Mouse (Mus musculus) limb, embryonic 13.5 days (tissue): Measurements from ENCODE around the gene Wdfy2. TPM values are rescaled to one million over a fixed set of nuclear protein-coding genes. Genes with fewer than 3 reads are reported as not detected.
"Not testable (repeated sequence)": the region's sequence is repeated elsewhere in the genome, so short reads cannot be mapped to it uniquely, and the experiment has no call there.

ENCODE experiments used
- ATAC-seq: fragments of 200-750 bp; cut with Nextera tagmentation; 2 replicates; pipeline ENCODE4 v1.8.0; 2017; ENCODE audit warnings: low read depth, moderate number of reproducible peaks, moderate TSS enrichment; ENCODE audit not compliant: low FRiP score
- H3K27ac ChIP-seq: fragments of 300-500 bp; sonication (generic); 2 replicates; pipeline ENCODE4 v1.5.1; 2015; ENCODE audit warnings: inconsistent platforms, mild to moderate bottlenecking, moderate library complexity
- H3K27me3 ChIP-seq: fragments of 300-500 bp; sonication (generic); 2 replicates; pipeline ENCODE4 v1.6.1; 2015; ENCODE audit warnings: mild to moderate bottlenecking, inconsistent platforms
- H3K36me3 ChIP-seq: fragments of 300-500 bp; sonication (generic); 2 replicates; pipeline ENCODE4 v1.6.1; 2015; ENCODE audit warnings: inconsistent platforms, mild to moderate bottlenecking, moderate library complexity
- H3K4me1 ChIP-seq: fragments of 300-500 bp; sonication (generic); 2 replicates; pipeline ENCODE4 v1.6.1; 2015; ENCODE audit warnings: inconsistent platforms
- H3K4me2 ChIP-seq: fragments of 300-500 bp; sonication (generic); replicated peaks from 2 replicates; pipeline ENCODE4 v1.6.1; 2015; ENCODE audit warnings: inconsistent platforms, mild to moderate bottlenecking, moderate library complexity
- H3K4me3 ChIP-seq: fragments of 300-500 bp; sonication (generic); 2 replicates; pipeline ENCODE4 v1.5.1; 2015; ENCODE audit warnings: moderate library complexity, mild to moderate bottlenecking, inconsistent platforms
- H3K9ac ChIP-seq: fragments of 300-500 bp; sonication (generic); 2 replicates; pipeline ENCODE4 v1.6.1; 2015; ENCODE audit warnings: mild to moderate bottlenecking, inconsistent platforms
- H3K9me3 ChIP-seq: fragments of 300-500 bp; sonication (generic); 2 replicates; pipeline ENCODE4 v1.6.1; 2016; ENCODE audit warnings: inconsistent platforms
- WGBS: fragments of 180-500 bp; shearing (Covaris S2); methylation state at CpG from one replicate; pipeline ENCODE4 v1.1.7; 2015; 5-methylcytosine and 5-hydroxymethylcytosine counted together
- polyA plus RNA-seq: library from polyadenylated mRNA; unstranded; fragments of >200 nt; fragmentation: Nextera tagmentation; extraction: Ambion mirVana; gene quantifications from 2 replicates; pipeline ENCODE4 v1.2.1, GENCODE M21; 2015

Gene Wdfy2
- polyA plus RNA-seq, 1 experiment from 2014 or later: 8.6 TPM

DNA sequence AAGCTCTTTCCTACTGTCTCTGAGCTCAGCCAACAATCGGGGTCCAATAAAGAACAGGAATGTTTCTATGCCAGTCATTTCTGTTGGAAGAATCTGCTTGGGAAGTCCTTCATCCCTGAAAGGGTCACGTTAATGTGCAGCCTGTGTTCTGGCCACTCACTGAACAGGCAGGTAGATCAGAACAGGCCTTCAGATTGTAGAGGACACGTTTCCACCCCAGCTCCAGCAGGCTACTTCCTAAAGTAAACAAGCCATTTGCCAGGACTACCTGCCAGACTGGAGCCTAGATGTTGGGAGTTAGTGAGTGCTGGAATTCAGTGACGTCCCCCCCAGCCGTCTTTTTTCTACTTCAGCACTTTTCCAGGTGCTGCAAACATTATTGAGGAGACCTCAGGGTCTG, 46.7 kb downstream of the Wdfy2 start:
- ATAC-seq: no peak
- no peaks in the 10 kb centered on the region for H3K27me3 ChIP-seq
- H3K4me1 ChIP-seq: peaks cover 30% of the 10 kb centered on the region
- H3K9ac ChIP-seq: no peak overlapping the region
- H3K9me3 ChIP-seq: no peaks in the 10 kb centered on the region
- H3K4me3 ChIP-seq: no peak overlapping the region
- no peak overlapping the region for H3K4me2 ChIP-seq
- no peaks in the 10 kb centered on the region for H3K36me3 ChIP-seq
- H3K27ac ChIP-seq: no peak overlapping the region
- WGBS: 33% methylated on average over 5 of the region's 5 CpGs

DNA sequence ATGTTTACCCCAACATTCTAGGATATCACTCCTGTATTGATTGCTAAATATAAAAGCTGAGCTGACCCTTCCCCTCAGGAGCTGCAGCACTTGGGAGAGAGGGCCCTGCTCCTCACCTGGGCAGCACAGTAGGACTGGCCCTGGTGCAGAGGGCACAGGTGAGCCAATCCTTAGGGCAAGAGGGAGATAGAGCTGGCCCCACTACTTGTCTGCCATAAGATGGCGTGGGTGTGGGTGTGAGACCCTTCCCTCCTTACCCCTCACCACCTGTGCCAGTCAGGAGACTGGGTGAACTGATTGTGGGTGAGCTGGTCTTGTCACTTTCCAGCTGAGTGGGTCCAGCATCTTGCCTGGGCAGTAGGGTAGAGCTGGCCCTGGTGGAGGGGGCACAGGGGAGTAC, 47.2 kb downstream of the Wdfy2 start:
- Histone ChIP-seq H3K27ac (no peak overlapping the region), H3K9me3 (no peaks in the 10 kb centered on the region), H3K4me1 (peaks cover 25% of the 10 kb centered on the region), H3K9ac (no peak overlapping the region), H3K36me3 (no peaks in the 10 kb centered on the region), H3K4me3 (no peak overlapping the region), H3K27me3 (no peaks in the 10 kb centered on the region), H3K4me2 (no peak overlapping the region)
- WGBS: 85% methylated on average over 1 of the region's 1 CpGs
- no peak for ATAC-seq

DNA sequence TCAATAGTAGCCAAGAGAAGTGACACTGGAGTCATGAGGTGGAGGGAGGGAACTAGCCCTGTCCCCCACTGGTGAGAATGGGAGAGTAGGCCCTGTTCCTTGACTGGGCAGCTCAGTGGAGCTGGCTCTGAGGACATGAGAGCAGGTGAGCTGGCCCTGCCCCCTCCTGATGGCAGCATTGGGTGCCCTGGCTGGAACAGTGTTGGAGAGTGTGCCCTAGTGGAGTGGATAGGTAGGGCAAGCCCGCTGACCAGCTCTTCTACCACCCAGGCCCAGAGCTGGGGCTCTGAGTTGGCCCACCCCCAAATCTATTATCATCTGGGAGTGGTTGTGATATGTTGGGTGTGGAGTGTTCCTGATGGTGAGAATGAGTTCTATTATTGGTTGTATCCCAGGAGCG, 47.7 kb downstream of the Wdfy2 start:
- Histone ChIP-seq H3K9ac (no peak overlapping the region), H3K27ac (no peak overlapping the region), H3K4me1 (peaks cover 20% of the 10 kb centered on the region), H3K4me3 (no peak overlapping the region), H3K36me3 (no peaks in the 10 kb centered on the region), H3K4me2 (no peak overlapping the region), H3K9me3 (no peaks in the 10 kb centered on the region), H3K27me3 (no peaks in the 10 kb centered on the region)
- 93% methylated on average over 2 of the region's 2 CpGs for WGBS
- no peak for ATAC-seq

DNA sequence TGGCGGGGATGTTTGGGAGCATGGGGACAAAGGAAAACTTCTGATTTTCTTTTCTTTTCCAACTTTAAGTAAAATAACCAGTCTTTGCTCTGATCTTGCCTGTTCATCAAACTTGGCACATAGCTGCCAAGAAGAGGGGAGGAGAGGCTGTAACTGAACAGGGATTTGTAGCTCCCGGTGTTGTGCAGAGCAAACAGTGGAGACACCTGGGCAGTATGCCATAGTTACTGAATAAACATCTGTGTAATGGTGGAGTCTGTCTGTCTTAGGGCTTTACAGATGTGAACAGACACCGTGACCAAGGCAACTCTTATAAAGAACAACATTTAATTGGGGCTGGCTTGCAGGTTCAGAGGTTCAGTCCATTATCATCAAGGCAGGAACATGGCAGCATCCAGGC, 53.9 kb downstream of the Wdfy2 start:
- Histone ChIP-seq H3K4me2 (no peak overlapping the region), H3K9ac (no peak overlapping the region), H3K27me3 (no peaks in the 10 kb centered on the region), H3K27ac (no peak overlapping the region), H3K4me1 (0 out of 2 replicates have a peak, but pooled peaks cover 5% of the 10 kb centered on the region), H3K4me3 (no peak overlapping the region), H3K36me3 (no peaks in the 10 kb centered on the region), H3K9me3 (no peaks in the 10 kb centered on the region)
- WGBS: 86% methylated on average over 3 of the region's 3 CpGs
- no peak for ATAC-seq

DNA sequence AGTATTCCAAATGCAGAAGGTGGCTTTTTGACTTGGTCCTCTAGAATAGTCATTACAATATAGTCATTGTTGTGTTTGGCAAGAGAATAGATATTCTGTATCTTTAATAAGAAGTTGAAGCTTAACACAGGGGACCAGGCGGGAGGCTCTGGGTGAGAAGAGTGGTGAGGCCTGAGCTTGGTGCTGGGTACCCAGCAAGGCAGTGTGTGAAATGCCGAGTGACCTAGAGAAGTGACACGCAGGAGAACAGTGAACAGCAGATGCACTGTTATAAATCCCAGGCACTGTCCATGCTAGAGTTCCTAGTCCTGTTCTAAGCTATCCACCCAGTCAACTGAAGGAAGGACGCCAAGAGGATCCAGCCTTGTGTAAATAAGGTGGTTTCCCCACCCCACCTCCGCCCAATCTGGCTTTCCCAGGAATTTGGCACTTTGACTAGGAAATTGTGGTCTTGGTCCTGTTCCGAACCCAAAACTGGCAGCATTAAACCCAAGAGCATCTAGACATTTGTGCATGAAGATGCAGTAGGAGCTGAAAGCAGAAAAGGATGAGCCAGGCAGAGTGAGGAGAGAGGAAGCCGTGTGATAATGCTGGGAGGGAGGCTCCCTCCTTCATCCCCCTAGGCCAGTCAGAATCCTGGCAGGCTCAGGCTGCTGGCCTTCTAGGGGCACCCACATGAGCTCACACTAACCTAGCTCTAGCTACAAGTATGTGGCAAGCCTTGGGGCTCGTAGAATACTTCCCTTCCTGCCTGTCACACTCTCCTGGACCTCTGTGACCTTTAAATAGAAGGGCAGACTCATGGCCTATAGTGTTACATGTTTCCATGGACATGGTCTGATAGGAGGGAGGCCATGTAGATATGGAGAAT, 55.5 kb downstream of the Wdfy2 start:
- Histone ChIP-seq H3K27me3 (no peaks in the 10 kb centered on the region), H3K27ac (no peak overlapping the region), H3K9me3 (no peaks in the 10 kb centered on the region), H3K4me2 (no peak overlapping the region), H3K4me1 (0 out of 2 replicates have a peak, but pooled peaks cover 5% of the 10 kb centered on the region), H3K36me3 (no peaks in the 10 kb centered on the region), H3K9ac (no peak overlapping the region), H3K4me3 (no peak overlapping the region)
- no peak for ATAC-seq
- 65% methylated on average over 8 of the region's 8 CpGs for WGBS

DNA sequence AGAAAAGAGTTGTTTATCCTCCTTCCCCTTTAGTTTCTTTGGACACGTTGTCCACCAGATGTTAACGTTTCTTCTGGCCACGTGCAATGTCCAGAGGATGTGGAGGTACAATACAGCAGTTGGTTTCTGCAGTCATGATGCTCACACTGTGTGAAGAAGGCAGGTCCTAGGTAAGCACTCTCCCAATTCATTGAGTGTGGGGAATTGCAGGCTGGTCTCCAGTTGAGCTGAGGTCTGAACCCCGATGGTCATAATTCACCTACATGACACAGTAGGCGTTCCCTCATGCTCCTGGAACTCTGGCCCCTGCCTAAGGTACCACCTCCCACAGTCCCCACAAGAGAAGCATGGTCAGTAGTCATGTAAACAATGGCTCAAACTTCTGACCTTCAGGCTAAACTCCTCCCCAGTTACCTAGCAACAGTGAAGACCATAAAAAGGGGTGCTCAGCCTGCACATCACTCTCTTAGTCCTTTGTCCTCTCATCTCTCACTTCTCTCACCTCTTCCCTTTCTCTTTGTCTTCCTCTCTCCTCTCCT, 56.2 kb downstream of the Wdfy2 start:
- not testable (repeated sequence) for H3K36me3 ChIP-seq, H3K9me3 ChIP-seq, H3K27ac ChIP-seq, H3K9ac ChIP-seq, H3K27me3 ChIP-seq, H3K4me3 ChIP-seq, ATAC-seq, H3K4me2 ChIP-seq, H3K4me1 ChIP-seq
- 53% methylated on average over 5 of the region's 5 CpGs for WGBS

DNA sequence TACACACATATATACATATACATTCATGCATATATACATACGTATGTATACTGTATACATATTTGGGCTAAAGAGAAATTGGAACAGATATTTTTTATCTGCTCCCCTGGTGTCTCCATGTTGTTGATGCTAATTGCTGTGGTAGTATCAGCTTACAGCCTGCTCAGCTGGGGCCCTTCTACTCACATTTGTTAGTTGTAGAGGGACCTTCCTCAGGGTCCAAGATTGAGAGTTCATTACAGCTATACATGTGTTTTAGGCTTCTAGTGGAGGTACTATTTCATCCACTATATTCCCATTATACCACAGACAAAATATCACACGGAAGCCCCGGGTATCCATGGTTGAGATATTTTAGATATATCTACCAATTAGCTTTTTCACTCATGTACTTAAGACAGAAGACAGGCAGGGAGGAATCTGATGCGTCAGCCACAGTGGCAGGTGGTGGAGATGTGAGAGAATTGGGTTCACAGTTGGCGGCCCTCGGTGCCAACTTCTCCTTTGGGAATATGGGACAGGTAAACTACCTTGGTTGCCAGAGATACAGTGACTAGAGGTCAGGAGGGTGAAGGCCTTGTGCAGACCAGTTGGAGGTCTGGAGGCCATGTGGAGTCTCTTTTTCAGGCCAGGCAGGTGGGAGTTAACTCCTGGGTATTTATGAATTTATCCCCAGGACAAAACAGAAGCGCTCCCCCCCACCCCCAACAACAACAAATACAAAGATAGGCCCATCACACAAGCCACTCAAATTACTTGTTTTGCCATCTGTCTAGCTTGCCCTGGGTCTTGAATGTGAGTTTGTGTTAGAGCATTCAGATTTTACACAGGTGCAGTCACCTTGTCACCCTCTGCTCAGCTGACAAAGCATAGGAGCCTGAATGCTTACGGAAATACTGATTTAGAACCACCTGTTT, 57.7 kb downstream of the Wdfy2 start:
- 0 out of 2 replicates have a peak, but pooled peaks cover 5% of the 10 kb centered on the region for H3K4me1 ChIP-seq
- H3K9me3 ChIP-seq: no peaks in the 10 kb centered on the region
- H3K4me3 ChIP-seq: no peak overlapping the region
- no peaks in the 10 kb centered on the region for H3K36me3 ChIP-seq
- H3K4me2 ChIP-seq: no peak overlapping the region
- no peak overlapping the region for H3K9ac ChIP-seq
- H3K27ac ChIP-seq: no peak overlapping the region
- ATAC-seq: no peak
- H3K27me3 ChIP-seq: no peaks in the 10 kb centered on the region
- 88% methylated on average over 8 of the region's 8 CpGs for WGBS

DNA sequence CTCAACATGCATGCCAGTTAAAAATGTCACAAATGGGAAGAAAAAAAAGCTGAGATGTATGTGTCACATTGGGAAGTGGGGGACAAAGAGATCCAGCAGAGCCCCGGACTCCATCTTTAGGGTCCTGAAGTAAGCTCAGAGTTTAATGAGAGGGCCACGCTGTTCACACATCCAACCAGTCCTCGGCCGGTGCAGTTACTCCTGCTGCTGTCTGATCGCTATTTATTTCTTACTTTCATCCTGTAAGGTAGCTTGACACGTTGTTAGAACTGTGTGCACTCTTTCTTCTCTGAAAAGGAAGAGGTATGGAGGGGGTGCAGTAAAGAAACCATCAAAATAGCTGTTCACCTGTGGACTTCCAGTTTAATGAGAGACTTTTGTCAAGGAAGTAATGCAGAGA, 60.6 kb downstream of the Wdfy2 start:
- Histone ChIP-seq H3K4me1 (0 out of 2 replicates have a peak, but pooled peaks cover 5% of the 10 kb centered on the region), H3K9me3 (no peaks in the 10 kb centered on the region), H3K4me2 (no peak overlapping the region), H3K4me3 (no peak overlapping the region), H3K27me3 (no peaks in the 10 kb centered on the region), H3K9ac (no peak overlapping the region), H3K36me3 (no peaks in the 10 kb centered on the region), H3K27ac (no peak overlapping the region)
- no peak for ATAC-seq
- 71% methylated on average over 6 of the region's 6 CpGs for WGBS

DNA sequence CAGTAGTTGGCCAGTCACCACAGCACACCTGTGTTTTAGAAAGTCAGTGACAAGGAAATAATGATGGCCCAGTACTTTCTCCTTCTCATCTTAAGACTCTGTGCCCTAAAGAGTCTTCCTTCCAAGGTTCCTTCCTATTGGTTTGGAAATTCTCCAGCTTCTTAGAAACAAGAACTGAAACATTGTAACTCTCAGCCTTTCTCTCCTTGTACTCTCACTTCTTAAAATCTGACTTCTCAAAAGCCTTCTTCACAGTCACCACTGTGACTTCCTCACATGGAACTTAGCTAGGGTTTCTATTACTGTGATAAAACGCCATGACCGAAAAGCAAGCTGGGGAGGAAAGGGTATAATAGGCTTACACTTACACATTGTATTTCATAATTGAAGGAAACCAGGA, 70.4 kb downstream of the Wdfy2 start:
- WGBS: 93% methylated on average over 2 of the region's 2 CpGs
- Histone ChIP-seq H3K9me3 (no peaks in the 10 kb centered on the region), H3K27me3 (no peaks in the 10 kb centered on the region), H3K4me1 (no peaks in the 10 kb centered on the region), H3K9ac (no peak overlapping the region), H3K4me3 (no peak overlapping the region), H3K27ac (no peak overlapping the region), H3K36me3 (no peaks in the 10 kb centered on the region), H3K4me2 (no peak overlapping the region)
- ATAC-seq: no peak

DNA sequence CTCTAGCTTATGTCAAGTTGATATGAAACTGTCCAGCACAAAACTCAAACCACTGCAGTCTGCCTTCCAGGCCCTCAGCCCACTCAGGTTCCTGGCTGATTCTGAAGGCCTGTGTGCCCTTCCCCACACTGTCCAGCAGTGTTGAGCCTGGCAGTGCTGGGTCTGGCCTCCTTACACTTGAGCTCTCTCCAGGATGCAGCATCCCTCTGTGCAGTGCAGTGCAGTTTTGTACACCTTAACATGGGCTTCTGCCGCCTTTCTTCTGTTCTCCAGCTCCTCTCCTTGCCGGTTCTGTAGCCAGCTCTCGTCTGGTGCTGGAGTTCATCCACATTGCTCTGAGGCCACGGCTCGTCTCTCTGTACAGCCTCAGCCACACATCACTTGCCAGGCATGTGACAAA, 71.1 kb downstream of the Wdfy2 start:
- Histone ChIP-seq H3K4me3 (no peak overlapping the region), H3K27ac (no peak overlapping the region), H3K9me3 (no peaks in the 10 kb centered on the region), H3K4me2 (no peak overlapping the region), H3K27me3 (no peaks in the 10 kb centered on the region), H3K9ac (no peak overlapping the region), H3K36me3 (no peaks in the 10 kb centered on the region), H3K4me1 (no peaks in the 10 kb centered on the region)
- 82% methylated on average over 5 of the region's 5 CpGs for WGBS
- ATAC-seq: no peak

DNA sequence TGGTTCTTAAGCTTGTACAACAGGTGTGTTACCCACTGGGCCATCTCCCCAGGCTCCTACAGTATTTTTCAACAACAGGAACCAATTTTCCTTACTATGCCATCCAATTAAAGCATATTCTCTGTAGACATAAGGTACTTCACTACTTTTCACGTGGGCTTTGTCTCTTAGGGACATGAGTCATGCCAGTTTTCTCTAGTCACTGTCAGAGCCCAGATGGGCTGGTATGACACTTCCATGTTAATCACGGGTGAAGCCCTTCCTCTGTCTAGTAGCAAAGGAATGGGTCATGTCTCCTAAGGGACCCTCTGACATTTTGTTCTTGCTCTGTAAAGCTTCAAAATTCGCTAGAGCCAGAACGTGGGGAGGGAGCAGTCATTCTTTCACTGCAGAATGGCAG, 73.4 kb downstream of the Wdfy2 start:
- no peaks in the 10 kb centered on the region for H3K9me3 ChIP-seq
- H3K4me2 ChIP-seq: no peak overlapping the region
- H3K36me3 ChIP-seq: no peaks in the 10 kb centered on the region
- H3K9ac ChIP-seq: no peak overlapping the region
- no peak overlapping the region for H3K4me3 ChIP-seq
- 81% methylated on average over 4 of the region's 4 CpGs for WGBS
- no peak overlapping the region for H3K27ac ChIP-seq
- no peaks in the 10 kb centered on the region for H3K27me3 ChIP-seq
- no peaks in the 10 kb centered on the region for H3K4me1 ChIP-seq
- no peak for ATAC-seq

DNA sequence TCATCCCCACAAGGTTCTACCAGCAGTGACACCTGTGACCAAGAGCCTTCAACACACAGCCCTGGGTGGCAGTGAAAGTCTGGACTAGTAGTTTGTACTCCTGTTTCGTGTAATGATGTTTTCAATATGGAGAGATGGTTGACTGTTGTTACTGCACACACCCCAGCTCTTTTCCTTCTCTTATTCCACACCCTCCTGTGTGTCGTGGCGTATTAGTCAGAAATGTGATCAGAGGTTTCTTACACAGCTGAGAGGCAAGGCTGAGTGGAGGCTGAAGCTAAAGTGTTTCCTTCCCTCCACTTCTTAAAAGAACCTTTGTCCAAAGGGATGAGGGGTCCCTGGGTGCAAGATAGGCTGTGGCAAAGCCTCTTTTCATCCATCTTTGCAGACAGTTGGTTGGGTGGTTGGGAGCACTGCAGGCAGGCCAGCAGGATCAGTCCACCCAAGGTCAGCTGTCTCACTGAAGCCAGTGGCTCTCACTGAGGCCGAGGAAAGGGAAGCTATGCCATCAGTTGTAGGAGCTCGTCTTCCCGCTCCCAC, 77.7 kb downstream of the Wdfy2 start:
- H3K27me3 ChIP-seq: no peaks in the 10 kb centered on the region
- WGBS: 84% methylated on average over 6 of the region's 6 CpGs
- H3K36me3 ChIP-seq: no peaks in the 10 kb centered on the region
- H3K9me3 ChIP-seq: no peaks in the 10 kb centered on the region
- H3K4me1 ChIP-seq: peaks cover under 1% of the 10 kb centered on the region; the same call in 1 of the 2 replicates
- no peak overlapping the region for H3K27ac ChIP-seq
- no peak overlapping the region for H3K4me2 ChIP-seq
- no peak for ATAC-seq
- H3K9ac ChIP-seq: no peak overlapping the region
- no peak overlapping the region for H3K4me3 ChIP-seq
